ENCODE assay signal across 20 mouse cellular contexts in genomic region chr7:99906346-99906745, GRCm38 (mm10). TPM values are rescaled to one million over a fixed set of nuclear protein-coding genes. Genes with fewer than 3 reads are reported as not detected.
"Had no signal": no experiment of that assay in that cellular context is flagged by ENCODE, and none has a peak within 500 bp of the region (broad histone marks: within the 10 kb centered on the region; RNA-seq: fewer than 3 reads in every experiment).

No protein-coding gene starts in this region.

- DNase-seq: kidney, adult 8-10 months; kidney, postnatal 10 days; kidney, postnatal 4 days; left cerebral cortex, postnatal 4 days; liver, postnatal 0 days; lung, embryonic 14.5 days; retina, postnatal 1 day; right cerebral cortex, postnatal 25 days; spleen, adult 18-20 months had no signal

- H3K4me3 ChIP-seq: kidney, embryonic 15.5 days; limb, embryonic 12.5 days; limb, embryonic 15.5 days; megakaryocyte, embryonic 14.5 days; midbrain, embryonic 10.5 days; midbrain, embryonic 13.5 days; myocyte; neural tube, embryonic 13.5 days; stomach, embryonic 15.5 days had no signal

- H3K27me3 ChIP-seq: kidney, embryonic 15.5 days; limb, embryonic 12.5 days; limb, embryonic 15.5 days; midbrain, embryonic 13.5 days; neural tube, embryonic 13.5 days; stomach, embryonic 15.5 days had no signal

- H3K9me3 ChIP-seq: kidney, embryonic 15.5 days; limb, embryonic 12.5 days; limb, embryonic 15.5 days; midbrain, embryonic 10.5 days; neural tube, embryonic 13.5 days; stomach, embryonic 15.5 days had no signal

- H3K27ac ChIP-seq: kidney, embryonic 15.5 days; limb, embryonic 12.5 days; limb, embryonic 15.5 days; liver, embryonic 14.5 days; midbrain, embryonic 10.5 days; midbrain, embryonic 13.5 days; neural tube, embryonic 13.5 days; stomach, embryonic 15.5 days had no signal

- H3K9ac ChIP-seq: kidney, embryonic 15.5 days; limb, embryonic 12.5 days; limb, embryonic 15.5 days; liver, embryonic 14.5 days; liver, postnatal 0 days; lung, embryonic 14.5 days; midbrain, embryonic 13.5 days; neural tube, embryonic 13.5 days; stomach, embryonic 15.5 days had no signal

- H3K4me1 ChIP-seq: kidney, embryonic 15.5 days; limb, embryonic 15.5 days; midbrain, embryonic 10.5 days; stomach, embryonic 15.5 days had no signal

- H3K36me3 ChIP-seq: kidney, embryonic 15.5 days; limb, embryonic 12.5 days; limb, embryonic 15.5 days; midbrain, embryonic 10.5 days; midbrain, embryonic 13.5 days; neural tube, embryonic 13.5 days; stomach, embryonic 15.5 days had no signal

RNA-seq across cellular contexts. Expression of gene Xrra1, which starts 47.4 kb away (rescaled TPM):
- total RNA-seq: neutrophil, adult 5-6 weeks had no signal
- polyA plus RNA-seq: liver, embryonic 14.5 days had no signal
